Mouse (Mus musculus) midbrain, embryonic 15.5 days (tissue): Measurements from ENCODE around the gene Zfp229. TPM values are rescaled to one million over a fixed set of nuclear protein-coding genes. Genes with fewer than 3 reads are reported as not detected.
"Not testable (repeated sequence)": the region's sequence is repeated elsewhere in the genome, so short reads cannot be mapped to it uniquely, and the experiment has no call there.

Experiments used
- ATAC-seq: fragments of 200-750 bp; cut with Nextera tagmentation; replicated peaks from 2 replicates; pipeline ENCODE4 v1.8.0; 2017; ENCODE audit warnings: moderate TSS enrichment
- H3K27ac ChIP-seq: fragments of 300-500 bp; sonication (generic); 2 replicates; pipeline ENCODE4 v1.5.1; 2015; ENCODE audit warnings: mild to moderate bottlenecking, inconsistent platforms
- H3K27me3 ChIP-seq: fragments of 300-500 bp; sonication (generic); replicated peaks from 2 replicates; pipeline ENCODE4 v1.6.1; 2015; ENCODE audit warnings: inconsistent platforms
- H3K36me3 ChIP-seq: fragments of 300-500 bp; sonication (generic); replicated peaks from 2 replicates; pipeline ENCODE4 v1.6.1; 2015; ENCODE audit warnings: inconsistent platforms
- H3K4me1 ChIP-seq: fragments of 300-500 bp; sonication (generic); 2 replicates; pipeline ENCODE4 v1.6.1; 2015; ENCODE audit warnings: inconsistent platforms
- H3K4me2 ChIP-seq: fragments of 300-500 bp; sonication (generic); 2 replicates; pipeline ENCODE4 v1.6.1; 2015; ENCODE audit warnings: inconsistent platforms, mild to moderate bottlenecking, moderate library complexity
- H3K4me3 ChIP-seq: fragments of 300-500 bp; sonication (generic); 2 replicates; pipeline ENCODE4 v1.5.1; 2015; ENCODE audit warnings: mild to moderate bottlenecking, inconsistent platforms
- H3K9ac ChIP-seq: fragments of 300-500 bp; sonication (generic); 2 replicates; pipeline ENCODE4 v1.6.1; 2015; ENCODE audit warnings: mild to moderate bottlenecking, inconsistent platforms
- H3K9me3 ChIP-seq: fragments of 300-500 bp; sonication (generic); 2 replicates; pipeline ENCODE4 v1.6.1; 2016; ENCODE audit warnings: inconsistent platforms
- WGBS: fragments of 180-500 bp; shearing (Covaris S2); methylation state at CpG from one replicate; pipeline ENCODE4 v1.1.7; 2015; ENCODE audit warnings: mixed read lengths; 5-methylcytosine and 5-hydroxymethylcytosine counted together
- polyA plus RNA-seq: library from polyadenylated mRNA; unstranded; fragments of >200 nt; fragmentation: Nextera tagmentation; extraction: Ambion mirVana; gene quantifications from 2 replicates; pipeline ENCODE4 v1.2.1, GENCODE M21; 2015

Zfp229 gene
- polyA plus RNA-seq, 1 experiment from 2014 or later = 10.0 TPM

- Histone ChIP-seq H3K27me3 (no peaks in the 10 kb centered on the region), H3K9me3 (no peaks in the 10 kb centered on the region), H3K4me2 (peak overlapping the region; percentile 48), H3K27ac (no peak overlapping the region), H3K36me3 (no peaks in the 10 kb centered on the region), H3K4me3 (peak overlapping the region; percentile 26), H3K4me1 (peaks cover 4% of the 10 kb centered on the region; the same call in 1 of the 2 replicates), H3K9ac (0 out of 2 replicates have a peak overlapping the region, but pooled peaks have one; percentile 37)
- 10% methylated on average over 20 of the region's 20 CpGs for WGBS
- peak; percentile 62 for ATAC-seq
These were observed 23.0 kb downstream of the Zfp229 start for GRCm38 (mm10) chr17:21753342-21754208.

GRCm38 (mm10) chr17:21770336-21770735 lies 39.7 kb downstream of the Zfp229 start:
- H3K4me2 ChIP-seq = no peak overlapping the region
- no peak for ATAC-seq
- H3K4me3 ChIP-seq = no peak overlapping the region
- H3K9me3 ChIP-seq = no peaks in the 10 kb centered on the region
- no peak overlapping the region for H3K27ac ChIP-seq
- 84% methylated on average over 2 of the region's 2 CpGs for WGBS
- no peak overlapping the region for H3K9ac ChIP-seq
- no peaks in the 10 kb centered on the region for H3K36me3 ChIP-seq
- no peaks in the 10 kb centered on the region for H3K27me3 ChIP-seq
- H3K4me1 ChIP-seq = no peaks in the 10 kb centered on the region

GRCm38 (mm10) chr17:21792256-21792655 lies 61.7 kb downstream of the Zfp229 start:
- H3K27me3 ChIP-seq = no peaks in the 10 kb centered on the region
- no peaks in the 10 kb centered on the region for H3K9me3 ChIP-seq
- H3K4me3 ChIP-seq = no peak overlapping the region
- WGBS = 84% methylated on average over 4 of the region's 4 CpGs
- no peaks in the 10 kb centered on the region for H3K4me1 ChIP-seq
- no peak overlapping the region for H3K4me2 ChIP-seq
- H3K27ac ChIP-seq = no peak overlapping the region
- ATAC-seq = no peak
- no peaks in the 10 kb centered on the region for H3K36me3 ChIP-seq
- H3K9ac ChIP-seq = no peak overlapping the region

GRCm38 (mm10) chr17:21801373-21801772 lies 70.8 kb downstream of the Zfp229 start:
- H3K4me1 ChIP-seq, H3K9me3 ChIP-seq, H3K27ac ChIP-seq, ATAC-seq, H3K4me3 ChIP-seq, H3K27me3 ChIP-seq, H3K36me3 ChIP-seq, H3K9ac ChIP-seq, H3K4me2 ChIP-seq: not testable (repeated sequence)
- WGBS = 54% methylated on average over 19 of the region's 19 CpGs

Other genes starting within 250 kb of the Zfp229 start
- gene Zfp53, start 241.8 kb upstream of the Zfp229 start, polyA plus RNA-seq = 10.5 and 11.1 TPM in 2 replicates
- 1.8 TPM in 2 replicates for gene Zfp52, start 195.3 kb upstream of the Zfp229 start, polyA plus RNA-seq
- gene Zfp948, start 163.8 kb upstream of the Zfp229 start, polyA plus RNA-seq = 18.3 and 20.5 TPM in 2 replicates
- 13.3 and 13.9 TPM in 2 replicates for gene Zfp983, start 80.2 kb upstream of the Zfp229 start, polyA plus RNA-seq
- 17.8 and 20.0 TPM in 2 replicates for gene Gm10226, start 38.9 kb upstream of the Zfp229 start, polyA plus RNA-seq
- gene Zfp760, start 23.1 kb upstream of the Zfp229 start, polyA plus RNA-seq = 11.5 and 12.1 TPM in 2 replicates
- 1.5 and 2.1 TPM in 2 replicates for gene Zfp820, start 115.0 kb downstream of the Zfp229 start, polyA plus RNA-seq
- 8.9 and 9.6 TPM in 2 replicates for gene Zfp995, start 179.1 kb downstream of the Zfp229 start, polyA plus RNA-seq
- gene Zfp942, start 231.7 kb downstream of the Zfp229 start, polyA plus RNA-seq = 19.6 and 20.1 TPM in 2 replicates
- gene Zfp943, start 231.8 kb downstream of the Zfp229 start, polyA plus RNA-seq = 16.6 and 17.1 TPM in 2 replicates